ENCODE assay signal across 8 mouse cellular contexts in genomic region chr19:16132791-16132864, GRCm38 (mm10). TPM values are rescaled to one million over a fixed set of nuclear protein-coding genes. Genes with fewer than 3 reads are reported as not detected.
DNase-seq lines count a peak whose midpoint lies in the region; ATAC-seq and TF ChIP-seq lines count a peak whose summit lies in the region.

Gene Gnaq, plus strand, starts transcription at chr19:16132831.

- no peaks in the 10 kb centered on the region for H3K9me3 ChIP-seq in forebrain, embryonic 13.5 days (replicated peaks)
- no peaks in the 10 kb centered on the region for H3K9me3 ChIP-seq in hindbrain, embryonic 11.5 days (ENCODE audit: control insufficient read depth, low read length)
- H3K9me3 ChIP-seq in liver, embryonic 13.5 days (replicated peaks): no peaks in the 10 kb centered on the region

- H3K9ac ChIP-seq in forebrain, embryonic 13.5 days: peak within 1 kb of the TSS; percentile 99
- H3K9ac ChIP-seq in hindbrain, embryonic 11.5 days (ENCODE audit: low read depth, low read length): peak within 1 kb of the TSS; percentile 99
- H3K9ac ChIP-seq in liver, embryonic 13.5 days: peak within 1 kb of the TSS; percentile 78

- peak within 1 kb of the TSS; percentile 63 for H3K27ac ChIP-seq in spleen, adult 2 months (ENCODE audit: insufficient read depth, low read length)
- H3K27ac ChIP-seq in forebrain, embryonic 13.5 days: peak within 1 kb of the TSS; percentile 99
- peak within 1 kb of the TSS; percentile 99 for H3K27ac ChIP-seq in hindbrain, embryonic 11.5 days (ENCODE audit: low read depth, low read length)
- H3K27ac ChIP-seq in liver, embryonic 13.5 days: peak within 1 kb of the TSS; percentile 78

- no peak for TF ChIP-seq CTCF in spleen, adult 2 months (IDR thresholded peaks at IDR 0.05; ENCODE audit: extremely low read depth, insufficient read depth, insufficient read length, insufficient replicate concordance)

- H3K4me3 ChIP-seq in spleen, adult 2 months (ENCODE audit: extremely low read depth, insufficient read depth, insufficient read length): peak within 1 kb of the TSS; percentile 82
- H3K4me3 ChIP-seq in forebrain, embryonic 13.5 days: peak within 1 kb of the TSS; percentile 87
- peak within 1 kb of the TSS; percentile 89 for H3K4me3 ChIP-seq in hindbrain, embryonic 11.5 days (ENCODE audit: low read depth, low read length)
- H3K4me3 ChIP-seq in liver, embryonic 13.5 days (replicated peaks): peak within 1 kb of the TSS; percentile 69

- TF ChIP-seq POLR2A in spleen, adult 2 months (IDR thresholded peaks at IDR 0.05; ENCODE audit: low read depth, low read length): no peak

- peaks cover 1% of the 10 kb centered on the region for H3K27me3 ChIP-seq in spleen, adult 2 months (ENCODE audit: control insufficient read depth, insufficient read depth, low read length)
- H3K27me3 ChIP-seq in forebrain, embryonic 13.5 days: no peaks in the 10 kb centered on the region
- H3K27me3 ChIP-seq in hindbrain, embryonic 11.5 days (ENCODE audit: control insufficient read depth, insufficient read depth, low read length): no peaks in the 10 kb centered on the region
- H3K27me3 ChIP-seq in liver, embryonic 13.5 days: peaks cover 76% of the 10 kb centered on the region

- peak within 1 kb of the TSS; percentile 62 for H3K4me2 ChIP-seq in forebrain, embryonic 13.5 days
- H3K4me2 ChIP-seq in hindbrain, embryonic 11.5 days (replicated peaks; ENCODE audit: low read depth, low read length): peak within 1 kb of the TSS; percentile 35
- H3K4me2 ChIP-seq in liver, embryonic 13.5 days: peak within 1 kb of the TSS; percentile 78

- WGBS in spleen, adult 2 months: 14% methylated on average over 9 of the region's 14 CpGs
- 0% methylated on average over 12 of the region's 14 CpGs for WGBS in forebrain, embryonic 13.5 days
- no CpG with 5 or more reads among the region's 14 CpGs for WGBS in hindbrain, embryonic 11.5 days
- 0% methylated on average over 2 of the region's 14 CpGs for WGBS in liver, embryonic 13.5 days (ENCODE audit: insufficient replicate concordance)

- ATAC-seq in forebrain, embryonic 13.5 days: no peak
- ATAC-seq in hindbrain, embryonic 11.5 days (ENCODE audit: low FRiP score): no peak
- no peak for ATAC-seq in liver, embryonic 13.5 days (ENCODE audit: low read depth)

- H3K4me1 ChIP-seq in spleen, adult 2 months (ENCODE audit: control insufficient read depth, insufficient read depth, insufficient read length): peaks cover 6% of the 10 kb centered on the region
- peaks cover 46% of the 10 kb centered on the region for H3K4me1 ChIP-seq in forebrain, embryonic 13.5 days
- no peaks in the 10 kb centered on the region for H3K4me1 ChIP-seq in hindbrain, embryonic 11.5 days (replicated peaks; ENCODE audit: control insufficient read depth, insufficient read depth, low read length)
- peaks cover 41% of the 10 kb centered on the region for H3K4me1 ChIP-seq in liver, embryonic 13.5 days (replicated peaks)

- H3K36me3 ChIP-seq in spleen, adult 2 months (ENCODE audit: control insufficient read depth, insufficient read depth, low read length): no peaks in the 10 kb centered on the region
- no peaks in the 10 kb centered on the region for H3K36me3 ChIP-seq in forebrain, embryonic 13.5 days (ENCODE audit: poor library complexity, severe bottlenecking)
- no peaks in the 10 kb centered on the region for H3K36me3 ChIP-seq in hindbrain, embryonic 11.5 days (ENCODE audit: control insufficient read depth, insufficient read depth, low read length)
- no peaks in the 10 kb centered on the region for H3K36me3 ChIP-seq in liver, embryonic 13.5 days

- DNase-seq in spleen, adult 2 months (ENCODE audit: low read depth in 1 of 2, low spot score in 2 of 2): no peak
- DNase-seq in spleen, adult 12 weeks (ENCODE audit: low spot score): no peak
- no peak for DNase-seq in hindbrain, embryonic 11.5 days (ENCODE audit: low spot score)
- DNase-seq in liver, embryonic 13.5 days: no peak
- DNase-seq in ovary, postnatal 14 days (ENCODE audit: low spot score): no peak
- DNase-seq in cerebellum, adult 18-20 months: no peak
- no peak for DNase-seq in frontal cortex, postnatal 10 days (ENCODE audit: low spot score in 2 of 2)

RNA-seq across cellular contexts. Expression of gene Gnaq, which starts in this region (rescaled TPM):
- 7.1 and 7.3 TPM in 2 replicates for polyA plus RNA-seq in spleen, adult 2 months (2012; rRNA removed)
- polyA plus RNA-seq in forebrain, embryonic 13.5 days (2015; fragmentation: Nextera tagmentation; extraction: Ambion mirVana): 55.5 and 67.0 TPM in 2 replicates
- polyA plus RNA-seq in hindbrain, embryonic 11.5 days (2014; fragmentation: Nextera tagmentation; extraction: Ambion mirVana): 23.2 and 25.4 TPM in 2 replicates
- 4.0 and 4.2 TPM in 2 replicates for polyA plus RNA-seq in liver, embryonic 13.5 days (2015; fragmentation: Nextera tagmentation; extraction: Ambion mirVana)
